Mouse (Mus musculus) ES-CJ7 (cell line): ENCODE measurements around the gene Pde6b.
A peak's percentile ranks its signal among the peaks of the same experiment; 100 is the strongest.

ENCODE experiments used
- DNase-seq: peaks from one replicate; pipeline ENCODE4 v3.0.0; 2011; ENCODE audit warnings: low read depth, low spot score

Pde6b gene

DNA sequence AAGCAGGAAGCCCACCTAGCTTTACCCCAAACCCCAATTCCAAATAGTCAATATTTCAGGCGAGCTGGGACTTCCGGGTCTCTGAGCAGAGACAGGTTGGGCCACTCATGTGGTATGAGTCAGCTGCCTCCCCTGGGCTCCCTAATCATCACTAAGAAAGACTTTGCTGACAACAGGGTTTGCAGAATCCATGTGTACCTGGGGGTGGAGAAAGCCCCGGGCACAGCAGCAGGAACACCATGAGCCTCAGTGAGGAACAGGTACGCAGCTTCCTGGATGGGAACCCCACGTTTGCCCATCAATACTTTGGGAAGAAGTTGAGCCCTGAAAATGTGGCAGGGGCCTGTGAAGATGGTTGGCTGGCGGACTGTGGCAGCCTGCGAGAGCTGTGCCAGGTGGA is at the start of gene Pde6b:
TSS of gene Pde6b (plus strand) at position 191 of the 400 bp plus-strand sequence.
- DNase-seq: no peak

DNA sequence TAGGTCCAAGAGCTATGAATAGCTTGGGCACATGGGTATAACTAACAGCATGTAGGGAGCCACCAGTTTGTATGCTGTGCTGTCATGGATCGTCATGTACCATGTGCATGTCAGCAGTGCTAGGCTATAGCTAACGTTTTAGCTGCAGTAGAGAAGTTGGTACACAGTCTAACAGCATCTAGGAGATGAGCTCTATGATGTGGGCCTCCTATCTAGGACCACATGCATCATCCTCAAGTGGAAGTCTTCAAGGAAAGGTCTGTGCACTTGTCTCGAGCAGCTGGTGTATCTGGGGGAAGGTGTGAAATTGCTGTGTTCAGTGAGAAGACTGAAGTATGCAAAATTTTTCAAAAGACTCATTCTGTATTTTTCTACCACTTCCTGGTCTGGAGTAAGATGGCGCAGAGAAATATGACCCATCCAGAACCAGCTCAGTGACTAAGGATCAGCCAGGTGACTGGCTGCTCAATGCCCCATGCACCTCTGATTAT is 44.5 kb upstream of the Pde6b start:
- no peak for DNase-seq

DNA sequence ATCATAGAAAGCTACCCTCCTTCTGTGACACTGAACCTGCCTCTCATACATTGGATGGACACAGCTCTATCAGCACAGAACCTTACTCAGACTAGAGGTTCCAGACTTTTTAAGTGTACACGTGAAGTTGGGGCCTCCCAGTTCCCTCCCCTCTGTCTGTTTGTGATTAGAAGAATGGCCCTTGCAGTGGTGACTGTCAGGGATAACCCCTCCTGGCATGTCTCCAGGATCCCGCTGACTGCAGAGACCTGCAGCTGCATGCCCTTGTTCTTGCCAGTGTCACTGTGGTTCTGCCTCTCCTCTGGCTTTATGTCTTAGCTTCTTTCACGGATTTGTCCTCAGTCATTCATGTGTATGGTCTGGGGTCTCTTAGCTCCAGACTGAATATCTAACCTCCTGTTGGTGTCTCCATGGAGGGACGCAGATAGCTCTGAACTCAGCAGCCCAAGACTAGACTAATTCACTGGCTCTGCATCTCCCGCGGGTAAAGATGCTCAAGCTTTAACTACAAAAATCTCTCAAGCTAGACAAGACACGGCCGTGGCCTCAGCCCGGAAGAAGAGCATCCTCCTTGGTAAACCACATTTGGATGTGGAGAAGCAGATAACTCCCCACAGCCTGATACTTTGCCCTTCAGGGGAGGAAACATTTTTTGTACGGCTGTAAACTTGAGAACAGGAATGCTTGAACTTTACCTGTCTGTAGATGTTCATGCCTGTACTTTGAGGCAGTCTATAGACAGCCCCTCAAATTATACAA is 42.7 kb upstream of the Pde6b start:
- no peak for DNase-seq

DNA sequence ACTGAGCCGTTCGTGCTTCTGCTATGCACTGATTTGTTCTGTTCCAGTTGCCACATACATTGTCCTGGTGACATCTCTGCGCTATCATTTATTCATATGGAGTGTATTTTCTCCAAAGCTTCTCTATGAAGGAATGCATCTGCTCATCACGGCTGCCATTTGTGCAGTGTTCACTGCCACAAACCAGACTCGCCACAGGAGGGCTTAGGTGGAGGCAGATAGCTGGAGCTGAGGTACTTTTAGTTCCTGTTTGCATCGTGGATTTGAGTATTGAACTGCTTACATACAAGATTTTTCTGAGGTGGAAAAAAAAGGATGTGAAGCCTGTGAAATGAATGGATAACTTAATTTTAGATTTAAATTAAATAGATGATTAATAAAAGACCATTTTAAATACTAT is 40.3 kb upstream of the Pde6b start:
- no peak for DNase-seq

DNA sequence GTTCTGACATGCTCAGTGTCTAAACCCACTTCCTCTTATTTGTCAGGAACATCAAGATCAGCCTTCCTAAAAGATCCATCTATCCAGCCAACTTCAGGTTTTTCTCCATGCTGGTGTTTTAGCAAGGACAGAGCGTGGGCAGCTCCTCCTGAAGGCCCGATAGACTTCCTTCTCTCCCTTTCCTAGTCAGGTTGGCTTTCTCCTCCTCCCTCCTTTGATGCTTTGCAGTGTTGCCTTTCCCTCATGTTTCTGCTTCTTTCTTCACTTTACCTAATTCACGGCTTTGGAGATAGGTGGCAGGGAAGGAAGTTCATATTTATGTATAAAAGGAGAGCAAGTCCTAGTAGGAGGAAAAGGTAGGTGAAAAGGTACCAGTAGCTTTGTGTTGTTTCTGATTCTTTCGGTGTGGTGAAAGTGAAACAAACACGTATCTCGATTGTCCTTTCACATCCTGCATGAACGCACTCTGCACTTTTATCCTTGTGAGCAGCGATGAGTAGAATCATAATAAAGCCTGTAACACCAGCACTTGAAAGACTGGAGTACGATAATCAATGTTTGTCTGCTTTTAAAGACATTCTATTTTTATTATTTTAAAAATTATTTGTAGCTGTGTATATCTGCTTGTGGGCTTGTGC is 38.6 kb upstream of the Pde6b start:
- DNase-seq: no peak

DNA sequence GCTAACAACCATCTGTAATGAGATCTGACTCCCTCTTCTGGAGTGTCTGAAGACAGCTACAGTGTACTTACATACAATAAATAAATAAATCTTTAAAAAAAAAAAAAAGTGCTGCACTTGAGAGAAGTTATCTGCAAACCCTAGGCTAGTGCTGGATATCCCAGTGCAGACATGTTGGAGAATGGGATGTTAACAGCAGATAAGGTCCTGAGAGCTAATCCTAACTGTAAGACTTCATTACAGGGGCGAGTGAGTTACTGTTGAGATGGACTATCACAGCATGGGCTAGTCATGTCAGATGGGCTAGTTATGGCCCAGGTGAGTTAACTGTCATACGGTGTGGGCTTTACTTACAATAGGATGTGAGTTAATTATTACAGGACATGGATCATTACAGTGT is 34.1 kb upstream of the Pde6b start:
- no peak for DNase-seq

DNA sequence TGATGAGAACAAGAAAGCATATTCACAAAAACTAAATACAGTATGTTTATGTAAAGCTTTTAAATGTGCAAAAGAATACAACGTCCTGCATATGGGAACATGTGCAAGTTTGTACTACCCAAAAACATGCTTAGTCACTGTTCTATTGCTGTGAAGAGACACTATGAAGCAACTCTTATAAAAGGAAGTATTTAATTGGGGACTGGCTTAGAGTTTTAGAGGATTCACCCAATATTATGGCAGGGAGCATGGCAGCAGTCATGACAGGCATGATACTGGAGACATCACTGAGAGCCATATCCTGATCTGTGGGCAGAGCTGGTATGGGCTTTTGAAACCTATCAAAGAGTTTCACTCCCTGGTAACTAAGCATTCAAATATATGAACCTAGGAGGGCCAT is 30.3 kb upstream of the Pde6b start:
- DNase-seq: no peak

DNA sequence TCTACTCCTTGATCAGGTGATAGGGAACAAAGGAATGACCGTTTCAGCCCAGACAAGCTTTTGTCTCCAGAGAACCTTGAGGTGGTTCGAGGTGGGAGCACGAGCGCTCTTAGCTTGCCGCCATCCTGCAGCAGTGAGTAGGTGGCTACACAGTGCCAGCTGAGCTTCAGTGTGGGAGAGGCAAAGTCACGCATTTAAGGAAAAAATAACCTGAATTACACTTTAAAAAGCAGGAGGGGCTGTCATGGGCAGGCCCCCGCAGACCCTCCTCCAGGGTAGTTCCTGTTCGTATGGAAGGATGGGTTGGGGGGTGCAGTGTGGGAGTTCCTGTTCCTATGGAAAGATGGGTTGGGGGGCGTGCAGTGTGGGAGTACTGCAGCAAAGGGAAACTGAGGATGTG is 28.7 kb upstream of the Pde6b start:
- DNase-seq: no peak

DNA sequence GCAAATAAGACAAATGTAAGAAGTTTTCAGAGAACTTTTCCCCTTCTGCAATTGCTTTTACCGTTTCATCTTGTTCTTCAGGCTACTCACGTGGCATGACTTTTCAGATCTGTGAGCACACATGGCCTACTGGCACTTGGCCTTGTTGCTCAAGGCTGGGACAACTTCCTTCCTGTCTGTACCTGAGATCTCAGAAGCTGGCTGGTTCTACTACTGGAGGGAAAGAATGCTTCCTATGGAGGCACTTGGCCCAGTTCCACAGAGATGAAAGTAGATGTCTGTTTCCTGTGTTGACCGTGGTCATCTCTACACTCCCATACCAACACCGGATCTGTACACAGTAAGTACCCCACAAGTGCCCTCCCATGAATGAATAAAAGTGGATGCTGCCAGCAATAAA is 28.0 kb upstream of the Pde6b start:
- DNase-seq: no peak

DNA sequence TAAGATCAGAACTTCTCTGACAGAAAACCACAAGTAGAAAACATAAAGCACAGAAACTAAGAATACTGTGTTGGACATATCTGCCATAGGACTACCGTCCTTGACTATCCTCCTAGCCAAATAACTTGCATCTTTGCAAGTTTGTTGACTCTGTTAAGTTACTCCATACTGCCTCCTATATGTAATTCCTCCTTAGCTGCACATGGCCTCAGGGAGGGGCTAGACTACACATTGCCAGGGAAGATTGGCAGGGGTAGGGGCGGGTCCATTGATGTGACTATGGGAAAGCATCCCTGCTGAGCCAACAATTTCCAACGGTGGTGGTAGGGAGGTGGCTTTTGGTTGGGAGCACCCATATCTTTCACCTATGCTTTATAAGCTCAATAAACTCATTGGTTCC is 25.9 kb upstream of the Pde6b start:
- DNase-seq: peak; percentile 64

DNA sequence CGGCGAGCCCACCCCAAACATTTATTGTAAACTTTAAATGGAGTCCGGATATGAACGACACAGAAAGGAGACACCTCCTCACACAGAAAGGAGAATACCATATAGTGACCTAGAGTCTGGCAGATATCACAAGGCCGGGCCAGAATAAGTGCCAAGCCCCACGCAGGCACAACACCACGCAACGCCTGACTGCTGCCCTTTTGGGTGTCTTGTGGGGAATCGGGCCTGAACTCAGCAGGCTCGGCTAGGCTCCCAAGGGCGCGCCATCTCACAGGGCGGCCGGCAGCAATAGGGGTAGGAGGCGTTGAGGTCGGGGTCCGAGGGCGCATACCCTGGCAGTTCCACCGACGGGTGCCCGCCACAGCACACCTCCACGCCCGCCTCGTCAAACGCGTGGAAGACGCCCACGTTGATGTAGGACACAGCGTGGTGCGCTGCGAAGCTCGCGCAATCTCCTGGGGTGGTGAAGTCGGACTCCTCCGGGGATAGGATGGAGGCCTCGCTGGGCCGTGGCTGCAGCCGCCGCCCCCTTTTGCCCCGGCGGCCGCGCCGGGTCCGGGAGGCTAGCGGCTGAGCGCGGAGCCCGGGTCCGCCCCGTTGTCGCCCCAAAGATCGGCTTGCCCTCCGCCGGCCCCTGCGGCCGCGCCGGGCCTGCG is 21.7 kb upstream of the Pde6b start:
- DNase-seq: peak; percentile 6

DNA sequence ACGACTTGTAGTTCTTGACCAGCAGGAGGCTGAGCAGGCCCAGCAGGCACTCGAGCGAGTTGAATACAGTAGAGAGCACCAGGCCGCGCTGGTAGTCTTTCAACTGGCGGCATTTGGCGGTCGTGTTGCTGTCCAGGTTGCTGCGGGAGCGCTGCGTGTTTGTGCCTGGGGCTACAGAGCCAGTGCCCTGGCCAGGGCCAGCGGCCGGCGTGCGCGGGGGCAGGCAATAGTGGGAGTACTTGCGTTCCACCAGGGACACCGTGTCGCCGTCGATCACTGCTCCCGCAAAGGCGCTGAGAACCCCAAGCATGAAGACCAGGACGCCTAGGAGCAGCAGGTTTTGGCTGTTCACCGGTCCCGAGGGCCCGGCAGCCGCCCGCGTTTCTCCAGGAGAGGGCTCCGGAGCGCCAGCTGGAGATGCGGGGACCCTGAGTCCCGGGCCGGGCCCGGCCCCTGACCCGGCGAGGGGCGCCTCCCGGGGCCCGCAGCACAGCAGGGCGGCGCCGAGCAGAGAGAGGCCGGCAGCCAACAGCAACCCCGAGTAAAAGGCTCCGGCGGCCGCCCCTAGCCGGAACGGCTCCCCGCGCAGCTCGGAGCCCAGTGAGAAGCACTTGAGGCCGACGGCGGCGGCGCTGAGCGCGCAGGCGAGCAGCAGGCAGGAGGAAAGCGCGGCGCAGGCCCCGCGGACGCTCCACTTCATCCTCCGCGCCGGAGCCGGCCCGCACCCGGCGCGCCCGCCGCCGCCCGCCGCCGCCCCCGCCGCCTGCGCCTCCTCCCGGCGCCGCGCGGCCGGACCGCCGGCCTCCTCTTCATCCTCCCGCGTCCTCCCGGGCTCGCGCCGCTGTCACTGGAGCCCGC is 21.0 kb upstream of the Pde6b start:
- DNase-seq: peak; percentile 58

DNA sequence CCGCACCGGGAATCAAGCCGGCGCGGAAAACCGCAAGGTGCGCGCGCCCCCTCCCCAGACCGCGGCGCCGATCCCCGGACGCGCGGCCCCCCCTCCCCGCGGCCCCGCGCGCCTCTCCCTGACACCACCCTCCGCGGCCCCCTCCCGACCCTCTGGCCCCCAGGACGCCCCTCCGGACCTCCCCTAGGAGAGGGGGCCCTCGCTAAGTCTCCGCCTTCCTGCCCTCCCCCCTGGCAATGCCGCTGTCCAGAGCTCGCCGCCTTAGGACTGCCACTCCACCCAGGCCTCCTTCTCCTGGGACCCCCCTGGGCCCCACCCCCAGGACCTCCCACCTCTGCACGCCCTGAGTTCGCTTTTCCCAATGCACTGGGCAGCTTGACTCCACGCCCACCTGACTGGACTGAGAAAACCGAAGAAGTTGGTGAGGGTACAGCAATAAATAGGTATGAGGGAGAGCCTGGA is 20.3 kb upstream of the Pde6b start, which contains the start of gene Gm42517:
TSS of gene Gm42517 (minus strand) at position 52 of the 462 bp plus-strand sequence.
- DNase-seq: peak; percentile 36

DNA sequence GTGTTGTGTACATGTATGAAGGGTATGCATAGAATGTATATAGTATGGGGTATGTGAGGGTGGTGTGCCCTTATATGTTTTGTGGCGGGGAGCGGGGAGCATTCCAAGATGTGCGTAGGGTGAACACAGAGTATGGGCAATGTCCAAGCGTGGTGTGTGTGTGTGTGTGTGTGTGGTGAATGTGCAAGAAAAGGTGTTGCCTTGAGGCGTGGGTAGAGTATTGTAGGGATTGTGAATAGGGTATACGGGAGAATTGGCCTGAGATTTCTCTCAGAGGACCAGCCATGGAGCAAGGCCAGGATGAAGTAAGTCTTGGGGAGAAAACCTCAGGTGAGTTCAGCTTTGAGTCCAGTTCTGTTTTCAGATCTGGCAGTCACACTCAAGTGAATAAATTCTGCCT is 19.7 kb upstream of the Pde6b start:
- no peak for DNase-seq

DNA sequence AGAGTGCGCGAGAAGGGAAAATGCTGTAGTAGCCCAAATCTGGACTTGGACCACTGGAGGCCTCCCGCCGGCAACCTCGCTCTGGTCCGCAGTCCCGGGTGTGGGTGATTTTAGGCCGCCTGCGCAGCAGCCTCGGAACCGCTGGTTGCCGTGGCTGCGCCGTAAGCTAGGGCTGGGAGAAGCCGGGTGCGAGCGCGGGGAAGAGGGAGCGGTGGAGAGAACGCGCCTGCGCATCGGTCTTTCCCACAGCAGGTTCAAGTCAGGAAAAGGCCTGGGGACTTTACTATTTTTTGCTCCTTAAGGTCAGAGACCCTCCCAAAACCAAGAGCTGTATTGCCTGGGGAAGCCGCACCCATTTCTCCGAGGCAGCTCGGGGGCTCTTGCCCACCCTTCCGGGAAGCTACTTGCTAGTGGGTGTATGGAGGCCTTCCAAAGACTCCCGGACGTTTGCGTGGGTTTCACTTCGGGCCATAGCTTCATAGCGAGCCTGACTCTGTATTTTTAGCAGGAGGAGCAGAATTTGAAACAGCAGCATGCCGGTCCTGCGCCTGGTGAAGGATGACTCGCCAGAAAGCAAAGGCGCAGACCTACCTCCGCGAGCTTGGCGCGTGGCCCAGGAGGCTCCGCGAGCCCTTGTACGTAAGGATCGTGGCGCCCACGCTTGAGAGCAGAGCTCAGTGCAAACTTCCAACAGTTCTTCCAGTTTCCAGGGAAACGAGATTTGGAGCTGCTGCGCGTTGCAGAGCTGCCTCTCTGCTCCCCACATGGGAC is 19.2 kb upstream of the Pde6b start:
- DNase-seq: peak; percentile 64

DNA sequence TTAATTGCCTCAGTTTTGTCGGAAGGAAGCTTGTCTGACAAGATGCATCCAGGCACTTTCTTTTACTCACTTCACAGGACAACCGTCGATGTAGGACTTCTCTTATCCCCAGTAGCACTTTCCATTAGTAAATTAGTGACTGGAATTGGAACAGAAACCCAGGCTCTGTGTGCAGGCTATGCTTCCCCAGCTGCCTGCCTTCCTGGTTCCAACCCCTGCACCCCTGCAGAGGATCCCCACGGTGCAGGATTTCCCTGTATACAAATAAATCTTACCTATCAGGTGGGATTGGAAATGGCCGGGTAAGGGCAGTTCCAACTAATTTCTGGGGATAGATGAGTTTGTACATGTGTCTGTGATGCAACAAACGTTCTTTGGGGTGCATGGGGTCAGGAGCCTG is 18.2 kb upstream of the Pde6b start:
- peak; percentile 8 for DNase-seq

DNA sequence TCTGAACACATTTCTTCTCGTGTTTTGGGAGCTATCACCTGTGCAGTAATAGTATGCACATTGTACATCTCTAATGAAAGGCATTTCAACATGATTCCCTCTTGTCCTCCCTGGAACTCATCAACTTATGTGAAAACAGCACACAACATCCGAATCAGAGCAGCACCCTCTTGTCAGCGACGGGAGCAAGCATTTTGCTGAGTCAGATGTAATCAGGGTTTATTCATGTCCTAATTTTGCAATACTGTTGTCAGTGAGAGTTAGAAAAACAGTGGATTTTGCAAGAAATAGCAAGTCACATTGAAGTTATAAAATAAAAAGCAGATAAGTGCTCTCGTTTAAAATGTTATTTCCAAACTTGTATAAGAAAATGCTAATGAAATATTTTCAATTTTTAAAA is 14.1 kb upstream of the Pde6b start:
- DNase-seq: no peak

DNA sequence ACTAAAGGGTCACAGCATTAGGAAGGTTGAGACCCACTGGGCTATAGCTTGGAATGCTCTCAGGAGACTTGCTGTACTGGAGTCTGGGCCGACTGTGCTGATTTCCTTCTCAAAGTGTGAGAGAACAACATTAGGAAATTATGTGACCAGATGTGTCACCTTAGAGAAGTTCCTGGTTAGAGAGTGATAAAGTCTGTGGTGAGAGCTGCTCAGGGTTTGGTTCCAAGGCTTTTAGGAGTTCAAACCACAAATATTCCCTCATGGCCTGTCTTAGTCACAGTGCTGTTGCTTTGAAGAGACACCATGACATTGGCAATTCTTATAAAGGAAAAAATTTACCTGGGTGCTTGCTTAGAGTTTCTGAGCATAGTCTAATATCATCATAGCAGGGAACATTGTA is 12.1 kb upstream of the Pde6b start:
- DNase-seq: no peak

DNA sequence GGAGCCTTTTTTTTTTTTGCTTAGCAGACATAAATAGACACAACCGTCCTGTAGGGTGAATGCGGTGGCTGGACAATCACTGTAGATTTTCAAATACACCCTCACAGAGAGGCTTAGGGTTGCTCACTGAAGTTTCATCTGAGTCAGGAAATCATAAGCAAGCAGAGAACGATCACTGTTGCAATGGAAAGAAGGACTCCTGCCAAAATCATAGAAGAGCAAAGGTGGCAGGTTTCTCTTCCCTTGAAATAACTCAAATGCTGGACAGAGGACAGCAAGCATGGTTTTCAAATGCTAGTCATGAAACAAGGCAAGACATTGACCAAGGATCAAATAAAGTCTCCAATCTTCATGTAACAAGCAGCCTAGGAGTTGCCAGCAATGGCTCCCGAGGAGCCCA is 9.8 kb upstream of the Pde6b start:
- no peak for DNase-seq

DNA sequence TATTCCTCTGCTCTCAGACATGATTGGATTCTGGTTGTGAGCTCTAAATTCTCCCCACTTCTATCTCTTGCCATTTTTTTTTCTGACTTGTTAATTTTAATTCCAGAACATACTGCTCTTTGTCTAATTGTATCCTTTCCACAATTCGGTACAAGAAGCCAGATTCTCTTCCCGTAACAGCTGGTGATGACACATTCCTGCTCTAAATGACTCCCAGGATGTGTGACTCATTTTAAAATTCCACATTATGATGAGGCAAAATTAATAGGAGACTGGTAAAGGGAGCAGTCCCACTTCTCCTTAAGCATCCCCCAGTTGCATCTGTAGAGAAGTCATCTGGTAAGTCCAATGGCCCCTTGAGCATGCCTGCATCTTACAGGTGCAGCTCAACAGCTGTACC is 2.6 kb upstream of the Pde6b start:
- no peak for DNase-seq

DNA sequence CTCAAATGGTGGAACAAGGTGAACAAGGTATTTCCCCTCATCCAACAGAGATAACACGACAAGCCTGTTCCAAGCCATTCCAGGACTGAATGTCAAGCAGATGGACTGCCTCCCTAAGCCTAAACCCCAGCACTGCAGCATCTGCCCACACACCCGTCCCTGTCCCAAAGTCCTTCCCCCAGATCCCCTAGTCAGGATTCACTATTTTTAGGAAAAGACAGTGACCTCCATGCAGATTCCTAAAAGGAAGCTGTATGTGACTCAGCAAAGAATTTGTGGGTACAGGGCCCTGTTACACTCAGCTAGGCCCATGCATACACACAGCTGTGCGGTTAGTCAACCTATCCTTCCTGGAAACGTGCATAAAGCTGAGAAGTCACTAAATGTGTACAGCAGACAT is 1.7 kb upstream of the Pde6b start:
- no peak for DNase-seq
